Mouse (Mus musculus) liver, embryonic 14.5 days (tissue): ENCODE measurements around the gene Gng3.

ENCODE experiments used
- CTCF ChIP-seq: IDR thresholded peaks from 2 replicates; pipeline ENCODE4 v1.5.1; 2016; ENCODE audit warnings: antibody characterized with exemption, low read depth, control low read depth
- EP300 ChIP-seq: IDR thresholded peaks from 2 replicates; pipeline ENCODE4 v1.6.1; 2016; ENCODE audit warnings: antibody characterized with exemption, low read depth

DNA sequence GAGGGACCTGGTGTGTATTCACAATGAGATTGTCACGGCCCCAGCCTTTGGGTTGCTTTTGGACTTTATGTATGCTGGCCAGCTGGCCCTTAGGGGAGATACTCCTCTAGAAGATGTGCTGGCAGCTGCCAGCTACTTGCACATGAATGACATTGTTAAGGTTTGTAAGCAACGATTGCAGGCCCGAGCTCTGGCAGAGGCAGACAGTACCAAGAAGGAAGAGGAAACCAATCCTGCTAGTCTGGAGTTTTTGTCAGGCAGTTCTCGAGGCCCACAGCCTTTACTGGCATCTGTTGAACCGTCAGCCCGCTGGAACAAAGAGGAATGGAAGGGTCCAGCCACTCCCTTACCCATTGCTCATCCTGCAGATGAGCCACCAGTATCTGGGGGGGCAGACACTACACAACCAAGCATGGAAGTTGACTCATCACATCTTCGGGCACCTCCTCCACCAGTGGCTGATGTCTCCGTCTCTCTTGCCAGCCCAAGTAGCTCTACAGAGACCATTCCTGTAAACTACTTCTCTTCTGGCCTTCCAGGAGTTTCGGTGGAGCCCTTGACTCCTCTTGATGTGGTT lies 35.7 kb downstream of the Gng3 start:
- TF ChIP-seq CTCF (no peak), EP300 (no peak)
